Mouse (Mus musculus): ENCODE results near the gene Apobec4.
"Not testable (repeated sequence)": the region's sequence is repeated elsewhere in the genome, so short reads cannot be mapped to it uniquely, and the experiment has no call there.

GRCm38 (mm10) chr1:152785446-152785845 lies 35.1 kb downstream of the Apobec4 start:
- TF ChIP-seq CTCF (IDR thresholded peaks at IDR 0.05; ENCODE audit: low read depth, low read length); POLR2A (IDR thresholded peaks at IDR 0.05; ENCODE audit: insufficient read depth, low read length); EP300 (IDR thresholded peaks at IDR 0.05; ENCODE audit: insufficient read depth, low read depth, low read length): not testable (repeated sequence)
